Mouse (Mus musculus): ENCODE data around the gene Dpp7. TPM values are rescaled to one million over a fixed set of nuclear protein-coding genes. Genes with fewer than 3 reads are reported as not detected.
A peak's percentile ranks its signal among the peaks of the same experiment; 100 is the strongest.

Dpp7 gene
- total and polyA plus RNA-seq, 2 experiments from 2014 or later = 24.7 to 30.0 TPM

DNA sequence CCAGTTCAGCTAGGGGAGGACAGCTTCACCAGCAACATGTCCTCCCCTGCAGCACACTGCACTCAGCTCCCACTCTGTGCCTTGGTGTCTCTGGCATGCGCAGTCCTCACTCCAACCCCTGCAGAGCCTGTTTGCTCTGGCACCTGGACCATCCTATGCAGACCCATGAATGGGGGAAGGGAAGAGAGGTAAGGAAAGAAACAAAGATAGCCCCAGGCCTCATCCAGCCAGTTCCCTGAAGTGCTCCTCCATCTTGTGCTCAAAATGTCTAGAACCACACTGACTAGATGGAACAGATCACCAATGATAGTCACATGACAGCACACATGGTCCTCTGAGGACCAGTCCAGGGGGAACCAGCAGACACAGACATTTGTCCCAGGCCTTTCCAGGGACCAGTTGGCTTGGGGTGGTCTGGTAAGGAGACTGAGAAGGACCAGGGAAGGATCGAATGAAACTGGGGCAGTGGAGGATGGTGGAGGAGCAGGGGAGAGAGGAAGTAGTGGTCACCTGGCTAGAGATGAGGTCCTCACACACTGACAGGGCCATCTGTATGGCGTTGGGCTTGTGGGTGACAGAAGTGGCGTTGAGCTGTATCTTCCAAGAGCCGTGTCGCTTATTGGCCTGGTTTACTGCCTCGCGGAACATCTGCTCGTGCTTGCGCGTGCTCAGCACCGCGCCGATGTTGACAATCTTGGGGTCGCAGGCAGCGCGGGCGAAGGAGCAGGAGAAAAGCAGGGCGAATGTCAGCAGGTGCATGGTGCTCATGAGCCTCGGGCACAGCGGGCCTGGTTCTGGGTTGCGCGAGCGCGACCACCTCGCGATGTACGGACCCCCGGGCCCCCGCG, 37.8 kb downstream of the Dpp7 start:
- H3K27me3 ChIP-seq (ENCODE audit: insufficient read depth, low read length) = peaks cover 4% of the 10 kb centered on the region; the same call in 1 of the 2 replicates
- DNase-seq (ENCODE audit: low spot score) (peak; percentile 59), ATAC-seq (peak; percentile 71)
- 3% methylated on average over 31 of the region's 31 CpGs for WGBS
- peaks cover 5% of the 10 kb centered on the region; the same call in 1 of the 2 replicates for H3K36me3 ChIP-seq (ENCODE audit: insufficient read depth, low read length)
- peak overlapping the region; percentile 92 for H3K27ac ChIP-seq
- no peaks in the 10 kb centered on the region for H3K4me1 ChIP-seq (ENCODE audit: insufficient read depth, low read length)
- peak overlapping the region; percentile 69 for H3K4me2 ChIP-seq (ENCODE audit: low read depth, low read length)
- H3K9me3 ChIP-seq (ENCODE audit: low read length) = no peaks in the 10 kb centered on the region
- peak overlapping the region; percentile 72 for H3K9ac ChIP-seq (replicated peaks; ENCODE audit: low read length)
- H3K4me3 ChIP-seq (ENCODE audit: low read length) = peak overlapping the region; percentile 65
- TF ChIP-seq CTCF (IDR thresholded peaks at IDR 0.05; ENCODE audit: low read depth) = no peak

DNA sequence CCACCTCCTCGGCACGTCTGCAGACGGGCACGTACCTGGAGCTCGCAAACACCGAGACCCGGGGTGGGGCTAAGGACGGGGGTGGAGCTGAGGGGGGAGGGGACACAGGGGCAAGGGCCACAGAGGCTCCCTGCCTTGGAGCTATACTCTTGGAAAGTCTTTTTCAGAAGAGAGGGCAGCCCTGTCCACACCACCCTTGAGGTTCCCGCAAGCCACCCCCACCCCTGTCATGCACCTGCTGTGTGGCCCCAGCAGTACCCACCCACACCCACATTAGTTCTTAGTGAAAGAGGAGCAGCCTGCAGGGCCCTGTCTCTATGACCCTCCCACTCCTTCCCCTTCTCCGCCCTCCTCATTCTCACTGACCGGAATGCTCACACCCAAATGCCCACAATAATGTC, 44.7 kb downstream of the Dpp7 start:
- DNase-seq (ENCODE audit: low spot score) (no peak), ATAC-seq (peak; percentile 16; the same call in 1 of the 2 replicates)
- Histone ChIP-seq H3K27me3 (ENCODE audit: insufficient read depth, low read length) (peaks cover 14% of the 10 kb centered on the region; the same call in 1 of the 2 replicates), H3K4me3 (ENCODE audit: low read length) (no peak overlapping the region), H3K9ac (replicated peaks; ENCODE audit: low read length) (no peak overlapping the region), H3K9me3 (ENCODE audit: low read length) (no peaks in the 10 kb centered on the region), H3K36me3 (ENCODE audit: insufficient read depth, low read length) (peaks cover 34% of the 10 kb centered on the region), H3K4me2 (ENCODE audit: low read depth, low read length) (no peak overlapping the region), H3K27ac (no peak overlapping the region), H3K4me1 (ENCODE audit: insufficient read depth, low read length) (no peaks in the 10 kb centered on the region)
- no peak for TF ChIP-seq CTCF (IDR thresholded peaks at IDR 0.05; ENCODE audit: low read depth)
- 21% methylated on average over 11 of the region's 11 CpGs for WGBS

DNA sequence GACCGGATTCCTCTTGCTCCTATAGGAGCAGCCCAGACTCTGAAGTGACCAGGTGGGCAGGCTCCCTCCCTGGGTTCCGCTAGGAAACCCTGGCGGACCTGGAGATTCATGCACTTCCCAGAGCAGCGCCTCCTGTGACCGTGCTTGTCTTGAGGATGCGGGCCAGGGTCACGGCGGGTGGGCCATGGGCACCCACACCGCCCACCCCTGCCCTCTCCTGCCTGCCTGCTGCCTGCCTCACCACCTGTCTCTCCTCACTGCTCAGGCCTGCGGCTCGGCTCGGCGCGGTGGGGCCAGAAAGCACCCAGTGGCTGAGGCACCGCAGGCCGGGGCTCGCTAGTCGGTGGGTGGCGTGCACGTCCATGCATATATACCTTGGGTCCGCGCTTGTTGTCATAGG, 45.2 kb downstream of the Dpp7 start:
- 16% methylated on average over 22 of the region's 22 CpGs for WGBS

DNA sequence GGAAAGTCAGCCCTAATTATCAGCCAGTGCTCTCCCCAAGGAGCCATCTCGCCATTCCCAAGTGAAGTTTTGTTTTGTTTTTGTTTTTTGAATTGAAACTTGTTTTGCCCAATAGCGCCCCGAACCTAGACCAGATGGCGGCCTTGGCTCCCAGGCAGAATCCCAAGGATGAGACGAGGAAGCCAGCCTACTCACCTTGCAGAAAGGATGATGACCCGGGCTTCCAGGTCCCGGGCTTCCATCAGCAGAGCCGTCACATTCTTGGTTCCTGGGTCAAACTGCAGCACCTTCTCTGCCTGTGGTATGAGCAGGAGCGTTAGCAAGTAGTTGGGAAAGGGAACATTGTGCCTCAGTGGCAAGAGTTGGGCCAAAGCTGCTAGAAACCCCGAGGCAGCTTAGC, 46.0 kb downstream of the Dpp7 start:
- Histone ChIP-seq H3K9me3 (ENCODE audit: low read length) (no peaks in the 10 kb centered on the region), H3K36me3 (ENCODE audit: insufficient read depth, low read length) (peaks cover 31% of the 10 kb centered on the region), H3K4me3 (ENCODE audit: low read length) (no peak overlapping the region), H3K27me3 (ENCODE audit: insufficient read depth, low read length) (peaks cover 14% of the 10 kb centered on the region; the same call in 1 of the 2 replicates), H3K4me2 (ENCODE audit: low read depth, low read length) (no peak overlapping the region), H3K4me1 (ENCODE audit: insufficient read depth, low read length) (peaks cover 4% of the 10 kb centered on the region; the same call in 1 of the 2 replicates), H3K27ac (no peak overlapping the region), H3K9ac (replicated peaks; ENCODE audit: low read length) (no peak overlapping the region)
- no peak for ATAC-seq
- WGBS = 52% methylated on average over 10 of the region's 10 CpGs
- DNase-seq (ENCODE audit: low spot score) = no peak
- no peak for TF ChIP-seq CTCF (IDR thresholded peaks at IDR 0.05; ENCODE audit: low read depth)

More for the DNA sequence above, 45.2 kb downstream of the Dpp7 start:
- H3K27me3 ChIP-seq (ENCODE audit: insufficient read depth, low read length) = peaks cover 14% of the 10 kb centered on the region; the same call in 1 of the 2 replicates
- no peak overlapping the region for H3K27ac ChIP-seq
- H3K4me3 ChIP-seq (ENCODE audit: low read length) = no peak overlapping the region
- TF ChIP-seq CTCF (IDR thresholded peaks at IDR 0.05; ENCODE audit: low read depth) = no peak
- H3K9me3 ChIP-seq (ENCODE audit: low read length) = no peaks in the 10 kb centered on the region
- no peak for DNase-seq (ENCODE audit: low spot score)
- ATAC-seq = no peak
- peaks cover 34% of the 10 kb centered on the region for H3K36me3 ChIP-seq (ENCODE audit: insufficient read depth, low read length)
- no peak overlapping the region for H3K4me2 ChIP-seq (ENCODE audit: low read depth, low read length)
- H3K9ac ChIP-seq (replicated peaks; ENCODE audit: low read length) = no peak overlapping the region
- no peaks in the 10 kb centered on the region for H3K4me1 ChIP-seq (ENCODE audit: insufficient read depth, low read length)

DNA sequence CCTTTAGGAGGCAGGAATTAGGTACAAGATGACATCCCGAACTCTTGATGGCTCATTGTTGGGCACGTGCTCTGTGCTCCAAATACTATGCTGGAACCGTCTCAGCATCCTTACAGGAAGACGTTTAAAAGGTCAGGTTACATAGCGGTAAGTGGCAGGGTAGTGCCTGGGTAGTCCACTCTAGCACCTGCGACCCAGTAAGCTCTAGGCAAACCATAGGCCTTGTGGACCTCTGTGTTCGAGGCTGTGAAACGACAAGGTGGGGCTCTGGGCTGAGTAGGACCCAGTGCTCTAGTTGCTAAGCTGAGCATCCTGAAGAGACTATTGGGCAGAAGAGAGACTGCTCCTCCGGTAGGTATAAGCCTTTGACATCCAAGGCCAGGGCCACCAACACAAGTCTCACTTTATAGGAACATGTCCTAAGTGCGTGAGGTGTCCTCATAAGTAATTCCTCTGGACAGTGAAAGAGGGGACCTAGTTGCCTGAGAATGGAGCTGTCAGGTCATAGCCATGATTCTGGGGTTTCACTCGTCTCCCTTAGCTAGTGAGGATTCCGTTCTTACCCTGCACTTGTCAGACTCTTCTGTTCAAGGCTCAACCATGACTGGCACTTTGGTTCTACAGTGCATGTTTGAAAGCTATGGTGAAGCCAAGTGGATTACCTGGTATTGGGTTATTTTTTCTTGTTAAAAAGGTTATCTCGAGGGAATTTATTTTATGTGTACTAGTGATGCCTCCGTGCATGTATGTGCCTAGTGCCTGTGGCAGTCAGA, 50.4 kb downstream of the Dpp7 start:
- no peak for TF ChIP-seq CTCF (IDR thresholded peaks at IDR 0.05; ENCODE audit: low read depth)
- H3K9ac ChIP-seq (replicated peaks; ENCODE audit: low read length) = peak overlapping the region; percentile 37; the same call in 1 of the 2 replicates
- H3K4me3 ChIP-seq (ENCODE audit: low read length) = peak overlapping the region; percentile 35
- peaks cover 11% of the 10 kb centered on the region for H3K36me3 ChIP-seq (ENCODE audit: insufficient read depth, low read length)
- peak overlapping the region; percentile 65 for H3K4me2 ChIP-seq (ENCODE audit: low read depth, low read length)
- ATAC-seq = no peak
- no peak for DNase-seq (ENCODE audit: low spot score)
- no peaks in the 10 kb centered on the region for H3K27me3 ChIP-seq (ENCODE audit: insufficient read depth, low read length)
- H3K27ac ChIP-seq = no peak overlapping the region
- peaks cover 6% of the 10 kb centered on the region; the same call in 1 of the 2 replicates for H3K4me1 ChIP-seq (ENCODE audit: insufficient read depth, low read length)
- no peaks in the 10 kb centered on the region for H3K9me3 ChIP-seq (ENCODE audit: low read length)
- WGBS = 51% methylated on average over 14 of the region's 14 CpGs

DNA sequence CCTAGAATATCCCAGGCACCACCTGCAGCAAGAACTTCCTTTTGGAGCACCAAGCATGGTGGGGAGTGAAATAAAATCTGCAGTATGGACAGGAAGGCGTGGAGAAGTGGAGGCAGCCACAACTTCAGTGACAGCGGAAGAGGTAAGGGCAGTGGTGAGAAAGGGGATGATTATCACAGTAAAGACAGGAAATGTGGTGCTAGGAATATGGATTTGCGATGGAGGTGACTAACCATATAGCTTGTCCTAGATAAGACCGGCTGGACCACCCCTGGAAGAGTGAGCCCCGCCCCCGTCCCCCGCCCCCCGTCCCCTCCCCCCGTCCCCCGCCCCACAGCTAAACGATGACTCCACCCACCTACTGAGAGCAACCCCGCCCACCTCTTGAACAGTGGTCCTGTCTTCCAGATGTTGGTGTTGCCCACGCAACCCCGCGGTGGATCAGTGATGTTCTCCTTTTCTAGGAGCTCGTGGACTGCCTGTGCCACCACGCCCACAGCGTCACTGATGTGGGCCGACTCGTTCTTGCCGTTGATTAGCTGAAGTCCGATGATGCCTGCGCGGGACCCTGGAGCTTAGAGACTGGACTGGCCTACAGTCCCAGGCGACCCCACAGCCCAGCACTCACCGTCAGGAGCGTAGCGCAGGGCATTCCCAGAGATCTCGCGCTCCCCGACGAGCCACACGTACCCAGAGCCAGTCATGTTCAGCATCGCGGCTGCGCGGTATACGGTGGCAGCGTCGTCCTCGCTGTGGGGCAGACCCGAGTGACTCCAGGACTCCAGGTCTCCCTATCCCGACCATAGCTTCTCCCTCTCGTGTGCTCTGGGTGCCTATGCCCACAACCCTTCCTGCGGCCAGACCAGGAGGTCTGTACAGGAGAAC, 51.3 kb downstream of the Dpp7 start:
- peak overlapping the region; percentile 35 for H3K4me3 ChIP-seq (ENCODE audit: low read length)
- H3K36me3 ChIP-seq (ENCODE audit: insufficient read depth, low read length) = peaks cover 7% of the 10 kb centered on the region
- H3K4me1 ChIP-seq (ENCODE audit: insufficient read depth, low read length) = peaks cover 6% of the 10 kb centered on the region; the same call in 1 of the 2 replicates
- ATAC-seq = peak; percentile 72
- TF ChIP-seq CTCF (IDR thresholded peaks at IDR 0.05; ENCODE audit: low read depth) = no peak
- H3K9ac ChIP-seq (replicated peaks; ENCODE audit: low read length) = peak overlapping the region; percentile 37; the same call in 1 of the 2 replicates
- H3K9me3 ChIP-seq (ENCODE audit: low read length) = no peaks in the 10 kb centered on the region
- peak; percentile 68 for DNase-seq (ENCODE audit: low spot score)
- H3K27me3 ChIP-seq (ENCODE audit: insufficient read depth, low read length) = no peaks in the 10 kb centered on the region
- 4% methylated on average over 45 of the region's 45 CpGs for WGBS
- H3K27ac ChIP-seq = 0 out of 2 replicates have a peak overlapping the region, but pooled peaks have one; percentile 54
- H3K4me2 ChIP-seq (ENCODE audit: low read depth, low read length) = peak overlapping the region; percentile 65

All from hindbrain, postnatal 0 days (tissue).